Mouse (Mus musculus): ENCODE results near the gene Zbtb38. TPM values are rescaled to one million over a fixed set of nuclear protein-coding genes. Genes with fewer than 3 reads are reported as not detected.

Zbtb38 gene
- polyA plus RNA-seq, 1 experiment from 2014 or later: 36.7 TPM

GRCm38 (mm10) chr9:96719408-96720158 lies 33.0 kb downstream of the Zbtb38 start:
- Histone ChIP-seq H3K9me3 (replicated peaks; ENCODE audit: control insufficient read depth, low read length) (no peaks in the 10 kb centered on the region), H3K4me3 (ENCODE audit: low read depth, low read length) (peak overlapping the region; percentile 66), H3K4me1 (ENCODE audit: control insufficient read depth, insufficient read depth, low read length) (peaks cover 5% of the 10 kb centered on the region; the same call in 1 of the 2 replicates), H3K36me3 (ENCODE audit: control insufficient read depth, insufficient read depth, low read length) (no peaks in the 10 kb centered on the region; the same call in 1 of the 2 replicates), H3K4me2 (ENCODE audit: low read length) (peak overlapping the region; percentile 68), H3K27ac (ENCODE audit: low read depth, low read length) (peak overlapping the region; percentile 90), H3K27me3 (replicated peaks; ENCODE audit: control insufficient read depth, insufficient read depth, low read length) (no peaks in the 10 kb centered on the region), H3K9ac (ENCODE audit: low read length) (peak overlapping the region; percentile 95)
- DNase-seq (ENCODE audit: low spot score) (peak; percentile 65), ATAC-seq (peak; percentile 85)
- WGBS: under 1% methylated on average over 75 of the region's 85 CpGs

- no peak for ATAC-seq
- Histone ChIP-seq H3K36me3 (ENCODE audit: control insufficient read depth, insufficient read depth, low read length) (no peaks in the 10 kb centered on the region; the same call in 1 of the 2 replicates), H3K27me3 (replicated peaks; ENCODE audit: control insufficient read depth, insufficient read depth, low read length) (no peaks in the 10 kb centered on the region), H3K27ac (ENCODE audit: low read depth, low read length) (0 out of 2 replicates have a peak overlapping the region, but pooled peaks have one; percentile 90), H3K9me3 (replicated peaks; ENCODE audit: control insufficient read depth, low read length) (no peaks in the 10 kb centered on the region), H3K9ac (ENCODE audit: low read length) (peak overlapping the region; percentile 95), H3K4me2 (ENCODE audit: low read length) (peak overlapping the region; percentile 68), H3K4me3 (ENCODE audit: low read depth, low read length) (peak overlapping the region; percentile 66), H3K4me1 (ENCODE audit: control insufficient read depth, insufficient read depth, low read length) (peaks cover 10% of the 10 kb centered on the region; the same call in 1 of the 2 replicates)
- no peak for DNase-seq (ENCODE audit: low spot score)
- WGBS: 59% methylated on average over 10 of the region's 10 CpGs
These were observed 33.7 kb downstream of the Zbtb38 start for GRCm38 (mm10) chr9:96718888-96719287.

- Histone ChIP-seq H3K27ac (ENCODE audit: low read depth, low read length) (no peak overlapping the region), H3K4me3 (ENCODE audit: low read depth, low read length) (no peak overlapping the region), H3K9me3 (replicated peaks; ENCODE audit: control insufficient read depth, low read length) (no peaks in the 10 kb centered on the region), H3K9ac (ENCODE audit: low read length) (no peak overlapping the region; the same call in 1 of the 2 replicates), H3K36me3 (ENCODE audit: control insufficient read depth, insufficient read depth, low read length) (no peaks in the 10 kb centered on the region; the same call in 1 of the 2 replicates), H3K27me3 (replicated peaks; ENCODE audit: control insufficient read depth, insufficient read depth, low read length) (no peaks in the 10 kb centered on the region), H3K4me1 (ENCODE audit: control insufficient read depth, insufficient read depth, low read length) (peaks cover 10% of the 10 kb centered on the region; the same call in 1 of the 2 replicates), H3K4me2 (ENCODE audit: low read length) (peak overlapping the region; percentile 68; the same call in 1 of the 2 replicates)
- DNase-seq (ENCODE audit: low spot score) (no peak), ATAC-seq (no peak)
- WGBS: 92% methylated on average over 8 of the region's 8 CpGs
These were observed 34.2 kb downstream of the Zbtb38 start for GRCm38 (mm10) chr9:96718402-96718798.

- Histone ChIP-seq H3K4me3 (ENCODE audit: low read depth, low read length) (no peak overlapping the region), H3K9ac (ENCODE audit: low read length) (no peak overlapping the region), H3K36me3 (ENCODE audit: control insufficient read depth, insufficient read depth, low read length) (no peaks in the 10 kb centered on the region; the same call in 1 of the 2 replicates), H3K27ac (ENCODE audit: low read depth, low read length) (no peak overlapping the region), H3K9me3 (replicated peaks; ENCODE audit: control insufficient read depth, low read length) (no peaks in the 10 kb centered on the region), H3K4me1 (ENCODE audit: control insufficient read depth, insufficient read depth, low read length) (peaks cover 10% of the 10 kb centered on the region; the same call in 1 of the 2 replicates), H3K27me3 (replicated peaks; ENCODE audit: control insufficient read depth, insufficient read depth, low read length) (no peaks in the 10 kb centered on the region), H3K4me2 (ENCODE audit: low read length) (no peak overlapping the region)
- no peak for DNase-seq (ENCODE audit: low spot score)
- no peak for ATAC-seq
- 95% methylated on average over 16 of the region's 16 CpGs for WGBS
These were observed 34.8 kb downstream of the Zbtb38 start for GRCm38 (mm10) chr9:96717698-96718401.

GRCm38 (mm10) chr9:96716735-96717444 lies 35.7 kb downstream of the Zbtb38 start:
- 91% methylated on average over 14 of the region's 14 CpGs for WGBS
- H3K9me3 ChIP-seq (replicated peaks; ENCODE audit: control insufficient read depth, low read length): no peaks in the 10 kb centered on the region
- H3K9ac ChIP-seq (ENCODE audit: low read length): no peak overlapping the region
- no peaks in the 10 kb centered on the region for H3K27me3 ChIP-seq (replicated peaks; ENCODE audit: control insufficient read depth, insufficient read depth, low read length)
- no peak overlapping the region for H3K4me2 ChIP-seq (ENCODE audit: low read length)
- no peaks in the 10 kb centered on the region; the same call in 1 of the 2 replicates for H3K36me3 ChIP-seq (ENCODE audit: control insufficient read depth, insufficient read depth, low read length)
- no peak overlapping the region for H3K4me3 ChIP-seq (ENCODE audit: low read depth, low read length)
- peaks cover 10% of the 10 kb centered on the region; the same call in 1 of the 2 replicates for H3K4me1 ChIP-seq (ENCODE audit: control insufficient read depth, insufficient read depth, low read length)
- no peak overlapping the region for H3K27ac ChIP-seq (ENCODE audit: low read depth, low read length)
- DNase-seq (ENCODE audit: low spot score) (no peak), ATAC-seq (no peak)

- DNase-seq (ENCODE audit: low spot score) (no peak), ATAC-seq (no peak)
- Histone ChIP-seq H3K9me3 (replicated peaks; ENCODE audit: control insufficient read depth, low read length) (no peaks in the 10 kb centered on the region), H3K4me2 (ENCODE audit: low read length) (no peak overlapping the region), H3K4me3 (ENCODE audit: low read depth, low read length) (no peak overlapping the region), H3K27ac (ENCODE audit: low read depth, low read length) (no peak overlapping the region), H3K36me3 (ENCODE audit: control insufficient read depth, insufficient read depth, low read length) (no peaks in the 10 kb centered on the region; the same call in 1 of the 2 replicates), H3K9ac (ENCODE audit: low read length) (no peak overlapping the region), H3K4me1 (ENCODE audit: control insufficient read depth, insufficient read depth, low read length) (peaks cover 10% of the 10 kb centered on the region; the same call in 1 of the 2 replicates), H3K27me3 (replicated peaks; ENCODE audit: control insufficient read depth, insufficient read depth, low read length) (no peaks in the 10 kb centered on the region)
- 94% methylated on average over 10 of the region's 10 CpGs for WGBS
These were observed 36.5 kb downstream of the Zbtb38 start for GRCm38 (mm10) chr9:96716136-96716535.

GRCm38 (mm10) chr9:96715171-96715570 lies 37.5 kb downstream of the Zbtb38 start:
- Histone ChIP-seq H3K36me3 (ENCODE audit: control insufficient read depth, insufficient read depth, low read length) (no peaks in the 10 kb centered on the region; the same call in 1 of the 2 replicates), H3K9ac (ENCODE audit: low read length) (no peak overlapping the region), H3K4me2 (ENCODE audit: low read length) (no peak overlapping the region), H3K4me3 (ENCODE audit: low read depth, low read length) (no peak overlapping the region), H3K27me3 (replicated peaks; ENCODE audit: control insufficient read depth, insufficient read depth, low read length) (no peaks in the 10 kb centered on the region), H3K9me3 (replicated peaks; ENCODE audit: control insufficient read depth, low read length) (no peaks in the 10 kb centered on the region), H3K4me1 (ENCODE audit: control insufficient read depth, insufficient read depth, low read length) (peaks cover 8% of the 10 kb centered on the region; the same call in 1 of the 2 replicates), H3K27ac (ENCODE audit: low read depth, low read length) (no peak overlapping the region)
- ATAC-seq: no peak
- DNase-seq (ENCODE audit: low spot score): no peak
- WGBS: 47% methylated on average over 11 of the region's 11 CpGs

All from forebrain, embryonic 14.5 days (tissue).